Mouse (Mus musculus): ENCODE results near the gene Rasgrp4. TPM values are rescaled to one million over a fixed set of nuclear protein-coding genes. Genes with fewer than 3 reads are reported as not detected.
"Not testable (repeated sequence)": the region's sequence is repeated elsewhere in the genome, so short reads cannot be mapped to it uniquely, and the experiment has no call there.

The Rasgrp4 gene
- polyA plus RNA-seq, 1 experiment from 2014 or later, result 1.7 TPM

- ATAC-seq (peak; percentile 95), DNase-seq (peak; percentile 98)
- H3K9me3 ChIP-seq (ENCODE audit: low read length), result no peaks in the 10 kb centered on the region
- 1% methylated on average over 62 of the region's 62 CpGs for WGBS (ENCODE audit: insufficient replicate concordance)
- peaks cover 16% of the 10 kb centered on the region for H3K4me1 ChIP-seq (ENCODE audit: insufficient read depth)
- no peaks in the 10 kb centered on the region for H3K27me3 ChIP-seq (ENCODE audit: insufficient read depth, low read length)
- H3K9ac ChIP-seq (replicated peaks), result peak within 1 kb of the TSS; percentile 86
- peak; percentile 64 for TF ChIP-seq CTCF (IDR thresholded peaks at IDR 0.05; ENCODE audit: low read depth)
- peak; percentile 69 for TF ChIP-seq EP300 (IDR thresholded peaks at IDR 0.05; ENCODE audit: low read depth)
- peak within 1 kb of the TSS; percentile 82 for H3K27ac ChIP-seq (ENCODE audit: low read depth)
- H3K4me3 ChIP-seq (ENCODE audit: low read depth, low read length), result peak within 1 kb of the TSS; percentile 88
- peaks cover 20% of the 10 kb centered on the region for H3K36me3 ChIP-seq (replicated peaks; ENCODE audit: insufficient read depth, low read length)
- peak within 1 kb of the TSS; percentile 95 for H3K4me2 ChIP-seq (ENCODE audit: low read depth, low read length)
Measured at GRCm38 (mm10) chr7:29180077-29180853, 45.6 kb downstream of the Rasgrp4 start, which contains the start of gene Psmd8. TSS of gene Psmd8 (minus strand) at chr7:29180701.

- DNase-seq (no peak), ATAC-seq (no peak)
- Histone ChIP-seq H3K36me3 (replicated peaks; ENCODE audit: insufficient read depth, low read length) (peaks cover 14% of the 10 kb centered on the region), H3K9ac (replicated peaks) (no peak overlapping the region), H3K4me3 (ENCODE audit: low read depth, low read length) (peak overlapping the region; percentile 88), H3K4me1 (ENCODE audit: insufficient read depth) (peaks cover 16% of the 10 kb centered on the region), H3K9me3 (ENCODE audit: low read length) (no peaks in the 10 kb centered on the region), H3K4me2 (ENCODE audit: low read depth, low read length) (peak overlapping the region; percentile 95), H3K27ac (ENCODE audit: low read depth) (peak overlapping the region; percentile 32; the same call in 1 of the 2 replicates), H3K27me3 (ENCODE audit: insufficient read depth, low read length) (no peaks in the 10 kb centered on the region)
- TF ChIP-seq EP300 (IDR thresholded peaks at IDR 0.05; ENCODE audit: low read depth) (no peak), CTCF (IDR thresholded peaks at IDR 0.05; ENCODE audit: low read depth) (no peak)
- 38% methylated on average over 5 of the region's 5 CpGs for WGBS (ENCODE audit: insufficient replicate concordance)
Measured at GRCm38 (mm10) chr7:29180854-29181236, 46.2 kb downstream of the Rasgrp4 start.

- not testable (repeated sequence) for ATAC-seq; H3K36me3 ChIP-seq (replicated peaks; ENCODE audit: insufficient read depth, low read length); H3K9ac ChIP-seq (replicated peaks); H3K4me3 ChIP-seq (ENCODE audit: low read depth, low read length); H3K4me2 ChIP-seq (ENCODE audit: low read depth, low read length); H3K27me3 ChIP-seq (ENCODE audit: insufficient read depth, low read length); H3K9me3 ChIP-seq (ENCODE audit: low read length); H3K27ac ChIP-seq (ENCODE audit: low read depth); DNase-seq
- 62% methylated on average over 4 of the region's 4 CpGs for WGBS (ENCODE audit: insufficient replicate concordance)
- peaks cover 16% of the 10 kb centered on the region for H3K4me1 ChIP-seq (ENCODE audit: insufficient read depth)
Measured at GRCm38 (mm10) chr7:29181323-29181722, 46.7 kb downstream of the Rasgrp4 start.

- not testable (repeated sequence) for H3K27me3 ChIP-seq (ENCODE audit: insufficient read depth, low read length); H3K27ac ChIP-seq (ENCODE audit: low read depth); H3K4me1 ChIP-seq (ENCODE audit: insufficient read depth); H3K36me3 ChIP-seq (replicated peaks; ENCODE audit: insufficient read depth, low read length); H3K4me2 ChIP-seq (ENCODE audit: low read depth, low read length); H3K4me3 ChIP-seq (ENCODE audit: low read depth, low read length); ATAC-seq; DNase-seq; H3K9me3 ChIP-seq (ENCODE audit: low read length); H3K9ac ChIP-seq (replicated peaks)
- 77% methylated on average over 1 of the region's 1 CpGs for WGBS (ENCODE audit: insufficient replicate concordance)
Measured at GRCm38 (mm10) chr7:29194230-29194629, 59.6 kb downstream of the Rasgrp4 start.

GRCm38 (mm10) chr7:29202577-29202976 lies 67.9 kb downstream of the Rasgrp4 start:
- no peak for ATAC-seq
- Histone ChIP-seq H3K4me2 (ENCODE audit: low read depth, low read length) (no peak overlapping the region), H3K4me3 (ENCODE audit: low read depth, low read length) (no peak overlapping the region), H3K9me3 (ENCODE audit: low read length) (no peaks in the 10 kb centered on the region), H3K4me1 (ENCODE audit: insufficient read depth) (no peaks in the 10 kb centered on the region), H3K27me3 (ENCODE audit: insufficient read depth, low read length) (no peaks in the 10 kb centered on the region), H3K9ac (replicated peaks) (no peak overlapping the region), H3K27ac (ENCODE audit: low read depth) (no peak overlapping the region), H3K36me3 (replicated peaks; ENCODE audit: insufficient read depth, low read length) (no peaks in the 10 kb centered on the region)
- 0 out of 2 replicates have a peak, but pooled peaks have one; percentile 7 for TF ChIP-seq CTCF (IDR thresholded peaks at IDR 0.05; ENCODE audit: low read depth)
- no peak for TF ChIP-seq EP300 (IDR thresholded peaks at IDR 0.05; ENCODE audit: low read depth)
- WGBS (ENCODE audit: insufficient replicate concordance), result 67% methylated on average over 6 of the region's 6 CpGs
- DNase-seq, result no peak

Other genes with a start within 250 kb of the Rasgrp4 start
- 76.3 and 81.2 TPM in 2 replicates for gene Actn4, start 172.5 kb upstream of the Rasgrp4 start, polyA plus RNA-seq (2015; fragmentation: Nextera tagmentation; extraction: Ambion mirVana)
- gene Eif3k, start 153.0 kb upstream of the Rasgrp4 start, polyA plus RNA-seq (2015; fragmentation: Nextera tagmentation; extraction: Ambion mirVana), result 162 and 166 TPM in 2 replicates
- gene Map4k1, start 152.8 kb upstream of the Rasgrp4 start, polyA plus RNA-seq (2015; fragmentation: Nextera tagmentation; extraction: Ambion mirVana), result 11.9 and 16.5 TPM in 2 replicates
- 0.09 and 0.33 TPM in 2 replicates for gene Ryr1, start 9.7 kb upstream of the Rasgrp4 start, polyA plus RNA-seq (2015; fragmentation: Nextera tagmentation; extraction: Ambion mirVana)
- gene Fam98c, start 21.4 kb downstream of the Rasgrp4 start, polyA plus RNA-seq (2015; fragmentation: Nextera tagmentation; extraction: Ambion mirVana), result 10.5 and 12.5 TPM in 2 replicates
- gene Ggn, start 35.4 kb downstream of the Rasgrp4 start, polyA plus RNA-seq (2015; fragmentation: Nextera tagmentation; extraction: Ambion mirVana), result not detected in 2 replicates
- 0.13 and 0.21 TPM in 2 replicates for gene Spred3, start 35.6 kb downstream of the Rasgrp4 start, polyA plus RNA-seq (2015; fragmentation: Nextera tagmentation; extraction: Ambion mirVana)
- gene Psmd8, start 45.9 kb downstream of the Rasgrp4 start, polyA plus RNA-seq (2015; fragmentation: Nextera tagmentation; extraction: Ambion mirVana), result 143 TPM in 2 replicates
- gene Catsperg1, start 79.2 kb downstream of the Rasgrp4 start, polyA plus RNA-seq (2015; fragmentation: Nextera tagmentation; extraction: Ambion mirVana), result 0.09 and 0.17 TPM in 2 replicates
- gene Kcnk6, start 97.7 kb downstream of the Rasgrp4 start, polyA plus RNA-seq (2015; fragmentation: Nextera tagmentation; extraction: Ambion mirVana), result 0.90 and 1.4 TPM in 2 replicates
- 45.0 and 46.8 TPM in 2 replicates for gene Yif1b, start 103.5 kb downstream of the Rasgrp4 start, polyA plus RNA-seq (2015; fragmentation: Nextera tagmentation; extraction: Ambion mirVana)
- 1.9 and 3.3 TPM in 2 replicates for gene 2200002D01Rik, start 113.6 kb downstream of the Rasgrp4 start, polyA plus RNA-seq (2015; fragmentation: Nextera tagmentation; extraction: Ambion mirVana)
- gene Spint2, start 147.1 kb downstream of the Rasgrp4 start, polyA plus RNA-seq (2015; fragmentation: Nextera tagmentation; extraction: Ambion mirVana), result 84.8 and 94.7 TPM in 2 replicates
- gene Ppp1r14a, start 154.5 kb downstream of the Rasgrp4 start, polyA plus RNA-seq (2015; fragmentation: Nextera tagmentation; extraction: Ambion mirVana), result 5.5 and 5.8 TPM in 2 replicates
- gene Dpf1, start 169.1 kb downstream of the Rasgrp4 start, polyA plus RNA-seq (2015; fragmentation: Nextera tagmentation; extraction: Ambion mirVana), result 0.63 and 0.69 TPM in 2 replicates